Mouse (Mus musculus): ENCODE data around the gene Rfc2.

DNA sequence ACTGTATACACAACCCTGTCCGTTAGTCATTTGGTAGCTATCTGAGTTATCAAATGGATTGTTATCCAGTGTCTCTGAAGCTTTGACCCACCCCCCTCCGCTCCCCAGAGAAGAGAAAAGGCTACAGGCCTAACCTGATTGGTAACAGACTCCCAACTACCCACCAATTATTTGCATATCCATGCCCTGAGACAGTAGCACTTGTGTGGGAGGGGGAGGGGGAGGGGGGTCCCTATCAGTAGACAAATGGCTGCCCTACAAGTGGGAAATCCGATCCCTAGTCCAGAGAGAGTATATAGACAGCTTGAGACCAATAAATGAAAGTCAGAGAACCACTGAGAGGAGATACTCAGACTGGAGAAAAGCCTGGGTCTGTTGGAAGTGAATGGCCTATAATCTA lies 13.1 kb upstream of the Rfc2 start:
- TF ChIP-seq CTCF (IDR thresholded peaks at IDR 0.05; ENCODE audit: borderline replicate concordance, control insufficient read depth, extremely low read depth, insufficient read depth, low read length, poor library complexity) (no peak), POLR2A (IDR thresholded peaks at IDR 0.05; ENCODE audit: control insufficient read depth, extremely low read depth, insufficient read depth, low read length, poor library complexity) (no peak)
